Mouse (Mus musculus): ENCODE measurements at regions not wholly inside any gene's neighbourhood (a gene's known extent, or its start where the extent isn't known, plus 50 kb on each side); places are given as distances from the start of the nearest gene placed in this dataset.

- no peak for TF ChIP-seq CTCF (IDR thresholded peaks at IDR 0.05; ENCODE audit: low read depth)
- TF ChIP-seq EP300 (IDR thresholded peaks at IDR 0.05; ENCODE audit: low read depth): no peak
These were observed 391.2 kb downstream of the Mllt3 start for GRCm38 (mm10) chr4:87642002-87642401.
